Mouse (Mus musculus) cerebellum, postnatal 36 days (tissue): ENCODE measurements around the gene Tprg.

Experiments used
- DNase-seq, 2 experiments: peaks; one replicate each; pipeline ENCODE4 v3.0.0; 2021 to 2022; ENCODE audit warnings: mixed read lengths in 2 of 2

Gene Tprg

DNA sequence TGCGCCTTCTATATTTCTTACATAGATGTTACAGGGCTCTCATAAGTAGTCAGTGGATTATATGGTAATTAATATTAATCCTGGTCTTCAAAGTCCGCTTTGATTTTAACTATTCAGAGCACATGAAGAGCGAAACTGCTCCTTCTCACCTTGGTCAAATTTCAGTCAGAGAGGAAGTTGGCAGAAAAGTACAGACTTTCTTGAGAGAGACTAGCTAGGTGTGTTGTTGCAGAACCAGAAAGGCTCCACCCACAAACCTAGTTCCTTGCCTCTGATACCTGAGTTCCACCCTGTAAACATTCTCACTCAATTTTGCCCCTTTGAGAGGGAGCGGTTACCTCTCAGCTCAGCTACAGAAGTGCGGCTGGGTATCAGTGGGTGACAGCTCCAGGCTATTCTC is at the start of gene Tprg:
Tprg (plus strand) TSS at position 301 of the 400 bp plus-strand sequence.
- DNase-seq = no peak

DNA sequence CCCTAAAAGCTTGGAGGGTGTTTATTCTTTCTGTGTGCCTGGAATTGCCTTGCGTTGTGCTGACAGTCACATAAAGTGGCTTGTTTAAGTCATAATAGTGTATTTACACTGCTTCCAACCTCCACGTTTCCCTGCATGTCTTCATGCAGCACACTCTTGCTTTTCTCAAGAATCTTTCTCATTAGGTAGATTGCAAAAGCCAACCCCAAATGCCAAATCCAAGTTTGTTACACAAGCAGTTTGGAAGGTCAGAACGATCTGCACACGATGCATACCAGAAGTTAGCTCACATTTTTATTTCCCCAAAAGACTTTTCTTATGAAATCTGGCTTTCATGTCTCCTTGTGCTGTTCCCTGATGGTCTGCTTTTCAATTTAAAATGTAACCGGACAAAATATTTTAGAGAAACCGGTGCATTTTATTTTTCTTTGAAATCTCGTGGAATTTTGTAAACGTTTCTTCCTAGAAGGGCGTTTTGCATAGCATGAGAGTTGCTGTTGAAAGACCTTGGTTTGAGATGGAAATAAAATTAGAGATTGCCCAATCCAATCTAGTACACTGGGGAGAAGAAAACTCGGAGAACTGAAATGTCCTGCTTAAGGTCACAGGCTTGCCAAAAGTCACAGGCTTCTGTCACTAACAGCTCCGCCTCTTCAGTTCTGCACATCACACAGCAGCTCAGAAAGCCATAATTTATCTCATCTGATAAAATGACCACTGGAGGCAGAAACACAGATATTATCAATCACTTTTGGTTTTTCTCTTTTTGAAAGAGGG is 48.2 kb upstream of the Tprg start:
- DNase-seq = no peak

DNA sequence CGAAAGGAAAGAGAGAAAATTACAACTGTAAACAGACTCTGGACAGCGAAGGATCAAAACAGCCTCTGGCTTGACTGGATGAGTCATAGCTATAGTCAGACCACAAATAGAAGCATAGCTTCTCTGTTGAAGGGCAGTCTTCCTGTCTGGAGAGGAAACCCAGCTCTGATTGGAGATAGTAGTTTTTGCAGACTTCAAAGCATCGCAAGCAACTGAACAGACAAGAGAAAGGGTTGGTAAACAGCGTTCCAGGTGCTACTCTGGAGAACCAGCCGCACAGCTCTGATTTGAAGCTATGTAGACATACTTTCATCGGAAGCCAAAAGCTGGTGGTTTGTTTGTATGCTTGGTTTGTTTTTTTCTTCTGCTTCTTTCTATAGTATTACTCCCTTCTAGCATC is 37.7 kb upstream of the Tprg start:
- no peak for DNase-seq

DNA sequence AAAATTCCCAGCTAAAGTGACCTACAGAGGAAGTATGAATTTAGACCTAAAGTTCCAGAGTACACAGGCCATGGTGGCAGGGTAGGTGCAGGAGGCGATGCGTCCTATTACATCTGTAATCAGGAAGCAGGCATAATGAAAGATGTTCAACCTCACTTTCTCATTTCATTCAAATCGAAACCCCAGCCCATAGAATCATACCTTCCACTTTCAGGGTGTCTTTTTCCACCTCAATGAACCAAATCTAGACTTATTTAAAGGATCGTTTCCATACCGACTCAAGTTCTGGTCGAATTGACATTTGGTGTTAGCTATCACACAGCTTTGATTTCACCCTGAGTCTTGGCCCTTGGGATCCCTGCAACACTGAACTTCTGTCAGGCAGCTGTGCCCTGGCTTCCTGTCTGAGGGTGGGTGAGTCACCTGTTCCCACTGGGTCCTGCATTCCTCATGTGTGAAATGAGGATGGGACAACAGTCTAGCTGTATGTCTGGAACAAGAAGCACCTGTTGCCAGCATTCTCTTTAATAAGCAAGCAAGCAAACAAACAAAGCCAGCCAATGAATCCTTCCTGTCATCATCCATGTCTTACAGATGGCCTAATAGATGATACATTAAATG is 36.4 kb upstream of the Tprg start:
- DNase-seq = no peak

DNA sequence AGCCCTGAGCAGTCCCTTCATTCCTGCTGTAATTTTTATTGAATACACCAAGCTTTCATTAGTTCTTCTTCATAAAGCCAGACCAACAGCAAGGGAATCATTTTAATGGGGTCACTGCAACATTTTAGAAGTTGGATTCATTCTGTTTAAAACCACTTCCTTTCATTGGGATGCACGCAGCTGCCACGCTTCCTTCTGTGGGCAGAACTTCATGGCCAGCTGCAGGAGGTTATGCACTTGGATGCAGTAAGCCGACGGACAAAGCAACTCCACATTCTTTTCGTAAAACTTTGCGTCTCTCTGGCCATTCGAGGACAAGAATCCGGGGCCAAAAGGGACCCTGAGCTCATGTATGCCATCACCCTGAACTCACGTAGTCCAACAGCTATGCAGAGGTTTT is 35.5 kb upstream of the Tprg start:
- no peak for DNase-seq

DNA sequence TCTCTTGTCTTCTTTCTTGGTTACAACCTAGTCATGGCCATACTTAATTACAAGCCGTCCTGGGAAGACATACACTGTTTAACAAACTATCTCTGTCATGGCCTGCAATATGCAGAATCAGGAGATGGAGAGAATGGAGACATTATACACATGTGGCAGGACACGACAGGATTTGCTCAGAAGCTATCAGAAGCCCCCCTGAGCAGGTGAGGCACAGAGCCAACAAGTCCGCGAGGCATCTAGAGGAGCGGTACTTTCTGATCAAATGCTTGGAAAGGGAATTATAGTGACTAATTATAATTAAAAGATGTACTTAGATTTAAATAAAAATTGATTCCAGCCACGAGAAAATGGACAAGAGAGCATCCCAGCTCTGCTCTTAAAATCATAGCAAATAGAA is 32.0 kb upstream of the Tprg start:
- no peak for DNase-seq

DNA sequence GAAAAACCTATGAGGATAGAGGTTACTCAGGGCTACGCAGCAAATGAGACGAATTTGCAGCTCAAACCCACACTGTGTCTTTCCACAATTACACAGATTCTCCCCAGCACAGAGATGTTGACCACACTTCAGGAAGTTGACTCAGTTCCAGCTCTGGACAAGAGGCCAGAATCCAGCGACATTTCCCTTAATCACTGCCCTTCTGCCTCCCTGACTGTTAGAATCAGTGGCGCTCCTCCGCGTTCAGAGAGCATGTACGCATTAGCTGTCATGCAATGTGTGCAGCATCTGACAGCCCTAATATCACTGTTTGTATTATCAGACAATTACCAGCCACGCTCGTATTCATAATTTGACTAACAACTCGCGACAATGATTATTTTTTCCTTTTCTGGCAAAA is 31.4 kb upstream of the Tprg start:
- DNase-seq = peak in 1 of 2 experiments; percentile 7

DNA sequence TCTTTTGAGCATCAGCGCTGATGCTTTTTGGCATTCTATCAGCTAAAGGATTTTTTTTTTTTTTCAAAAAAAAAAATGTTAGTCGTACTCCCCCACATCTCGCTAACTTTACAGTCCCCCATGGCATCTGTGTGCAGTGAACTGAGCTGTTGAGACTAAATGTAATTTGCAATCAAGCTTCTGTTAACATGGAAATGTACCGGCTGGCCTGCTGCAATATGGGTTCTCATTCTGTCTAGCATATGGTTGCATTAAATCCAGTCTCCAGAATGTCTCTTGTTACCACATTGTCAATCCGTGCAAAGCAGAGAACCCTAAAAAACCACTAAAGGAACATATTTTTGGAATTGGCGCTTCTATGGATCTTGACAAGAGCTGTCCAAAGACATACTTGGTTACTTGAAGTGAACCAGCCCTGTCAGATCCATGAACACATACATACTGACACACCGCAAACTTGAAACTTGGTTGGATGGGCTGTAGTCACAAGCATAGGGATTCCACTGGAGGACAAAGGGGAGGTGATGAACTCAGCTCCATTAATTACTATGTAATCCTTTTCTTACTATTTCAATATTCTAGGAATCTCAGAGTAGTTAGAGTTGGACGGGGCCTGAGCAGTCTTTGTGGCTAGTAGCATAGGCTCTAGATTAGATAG is 30.9 kb upstream of the Tprg start:
- DNase-seq = no peak

DNA sequence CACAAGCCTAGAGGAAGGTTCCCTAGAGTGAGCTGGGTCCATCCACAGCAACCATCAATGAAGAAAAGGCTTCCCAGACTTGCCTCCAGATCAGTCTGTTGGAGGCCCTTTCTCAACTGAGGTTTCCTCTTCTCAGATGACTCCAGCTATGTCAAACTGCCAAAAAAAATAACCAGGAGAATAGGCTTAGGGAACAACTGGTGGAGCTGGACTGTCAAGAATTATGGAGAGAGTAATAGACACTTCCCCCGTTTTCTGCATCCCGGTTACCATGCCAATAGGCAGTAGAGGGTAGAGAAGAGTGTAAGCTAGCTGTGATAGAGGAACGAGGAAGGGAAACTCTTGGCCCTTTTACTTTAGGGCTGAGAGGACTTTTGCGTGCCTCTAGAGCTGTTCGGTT is 24.3 kb upstream of the Tprg start:
- DNase-seq = no peak

DNA sequence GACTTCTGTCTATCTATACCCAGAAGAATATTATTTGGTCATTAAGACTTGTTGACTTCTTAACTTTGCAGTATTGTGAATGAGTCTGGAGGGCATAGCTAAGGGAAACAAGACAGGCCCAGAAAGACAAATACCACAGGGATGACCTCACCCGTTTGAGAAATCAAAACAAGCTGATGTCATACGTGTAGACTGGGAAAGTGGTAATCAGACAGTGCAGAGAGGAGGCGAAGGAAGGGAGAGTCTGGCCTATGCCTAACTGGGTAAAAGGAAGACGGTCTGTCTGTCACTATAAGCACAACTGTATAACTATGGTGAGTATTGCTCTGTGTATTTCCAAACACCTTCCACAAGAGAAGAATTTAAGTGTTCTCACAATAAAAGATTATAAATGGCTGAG is 23.7 kb upstream of the Tprg start:
- no peak for DNase-seq

DNA sequence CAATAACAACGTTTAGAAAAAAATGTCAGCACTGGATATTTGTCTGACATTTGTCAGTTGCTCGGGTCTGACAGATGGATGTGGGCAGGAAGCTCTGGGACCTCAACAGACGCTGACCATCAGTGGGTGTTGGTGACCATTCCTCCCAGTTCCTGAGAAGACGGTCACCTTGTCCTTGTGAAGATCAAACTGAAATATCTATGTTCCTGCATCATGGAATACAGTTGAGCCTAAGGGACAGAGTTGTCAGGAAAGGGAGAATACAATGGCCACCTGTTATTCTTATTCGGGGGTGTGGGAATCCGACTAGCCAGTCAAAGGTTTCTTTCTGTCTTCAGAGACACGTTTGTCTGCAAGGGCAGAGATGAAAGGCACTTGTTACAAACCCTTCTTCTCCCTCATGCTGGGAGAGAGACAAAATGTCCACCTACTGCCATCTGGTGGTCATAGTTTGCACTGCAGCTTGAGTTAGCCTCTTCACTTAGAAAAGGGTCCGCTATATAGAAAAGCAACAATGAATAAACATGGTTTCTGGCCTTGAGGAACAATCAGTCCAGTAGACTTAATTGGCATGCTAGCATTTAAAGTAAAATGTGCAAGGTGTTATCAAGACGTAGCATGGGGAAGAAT is 23.0 kb upstream of the Tprg start:
- DNase-seq = peak; percentile 78 to 86

DNA sequence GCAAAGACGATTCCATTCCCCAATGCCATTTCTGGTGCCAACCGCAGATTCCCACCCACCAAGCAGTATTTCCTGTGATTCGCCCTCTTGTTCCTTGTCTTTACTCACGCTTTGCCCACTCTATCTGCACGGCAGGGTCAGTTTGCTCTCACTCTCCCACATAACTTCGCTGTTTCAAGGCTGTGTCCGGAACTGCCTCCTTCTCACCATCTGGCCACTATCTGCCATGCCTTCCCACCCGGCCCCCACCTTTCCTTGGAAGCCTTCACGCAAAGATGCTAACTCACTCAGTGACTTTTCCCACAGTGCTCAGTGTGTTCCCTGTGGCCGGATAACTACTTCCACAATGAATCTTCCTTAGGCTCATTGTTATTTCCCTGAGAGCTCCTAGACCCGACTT is 21.4 kb upstream of the Tprg start:
- no peak for DNase-seq

DNA sequence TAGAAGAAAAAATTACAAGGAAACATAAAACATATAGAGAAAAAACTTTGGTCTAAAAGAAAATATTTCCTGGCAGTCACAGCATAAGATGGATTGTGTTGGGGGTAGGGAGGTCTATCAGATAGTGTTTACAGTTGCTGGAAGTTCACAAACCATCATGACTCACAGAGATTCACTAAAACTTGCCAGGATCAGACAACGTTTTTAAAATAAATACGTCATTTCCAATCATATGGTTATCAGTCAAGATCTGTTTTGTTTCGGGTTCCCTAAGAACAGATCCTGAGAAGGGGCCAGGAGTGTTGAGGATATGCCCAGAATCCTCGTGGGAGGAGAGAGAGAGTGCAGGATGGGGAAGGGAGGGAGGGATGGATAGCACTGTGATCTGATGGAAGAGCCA is 18.3 kb upstream of the Tprg start:
- no peak for DNase-seq

DNA sequence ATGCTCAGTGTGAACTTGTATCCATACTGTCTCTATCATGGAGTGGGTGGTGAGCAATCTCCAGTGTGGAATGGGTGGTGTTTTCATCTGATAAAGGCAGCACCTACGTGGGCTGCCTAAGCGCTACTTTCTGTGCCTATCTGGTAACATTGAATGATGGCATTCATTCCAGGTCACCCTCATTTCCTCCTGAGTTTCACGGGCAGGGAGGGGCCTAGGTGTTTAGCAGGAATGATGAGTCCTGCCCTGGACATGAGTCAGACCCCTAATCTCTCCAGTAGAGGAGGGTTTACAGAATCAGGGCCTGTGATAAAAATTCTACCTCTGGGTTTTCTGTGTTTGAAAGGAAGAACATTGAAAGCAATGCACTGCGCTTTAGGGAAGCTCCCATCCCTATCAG is 4.1 kb upstream of the Tprg start:
- DNase-seq = no peak

DNA sequence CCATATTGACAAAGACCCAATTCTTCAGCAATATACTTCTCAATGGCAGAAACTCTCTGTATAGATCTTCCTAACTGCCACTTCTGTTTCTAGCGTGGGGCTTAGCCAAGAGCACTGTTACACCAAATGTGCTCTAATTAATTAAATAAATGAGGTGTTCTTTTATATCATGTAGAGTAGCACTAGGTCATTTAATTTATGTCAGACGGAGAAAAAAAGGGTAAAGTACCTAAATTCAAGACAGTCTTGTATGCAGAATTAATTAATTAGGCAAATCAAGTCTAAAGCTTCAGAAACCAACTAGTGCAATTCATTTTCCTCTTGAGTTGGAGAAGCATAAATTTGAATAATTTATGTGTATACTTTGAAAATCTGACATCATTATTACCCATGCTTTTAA is 7.1 kb downstream of the Tprg start:
- DNase-seq = no peak

DNA sequence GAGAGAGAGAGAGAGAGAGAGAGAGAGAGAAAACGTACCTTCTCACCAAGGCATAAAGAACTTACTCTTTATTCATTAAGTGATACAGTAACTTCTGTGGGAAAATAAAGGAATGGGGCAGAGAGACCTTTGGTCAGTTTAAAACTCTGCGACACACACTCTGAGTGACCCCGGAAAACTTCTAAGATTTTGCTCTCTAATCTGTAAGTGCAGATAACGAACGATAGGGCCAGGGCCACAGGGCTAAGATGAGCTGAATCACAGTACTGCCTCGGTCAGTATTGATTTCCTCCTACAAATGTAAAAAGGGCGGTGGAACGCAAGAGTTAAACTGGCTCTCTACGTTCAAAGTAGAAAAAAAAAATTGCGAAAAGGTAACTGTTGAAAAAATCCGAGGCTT is 8.9 kb downstream of the Tprg start:
- DNase-seq = no peak

DNA sequence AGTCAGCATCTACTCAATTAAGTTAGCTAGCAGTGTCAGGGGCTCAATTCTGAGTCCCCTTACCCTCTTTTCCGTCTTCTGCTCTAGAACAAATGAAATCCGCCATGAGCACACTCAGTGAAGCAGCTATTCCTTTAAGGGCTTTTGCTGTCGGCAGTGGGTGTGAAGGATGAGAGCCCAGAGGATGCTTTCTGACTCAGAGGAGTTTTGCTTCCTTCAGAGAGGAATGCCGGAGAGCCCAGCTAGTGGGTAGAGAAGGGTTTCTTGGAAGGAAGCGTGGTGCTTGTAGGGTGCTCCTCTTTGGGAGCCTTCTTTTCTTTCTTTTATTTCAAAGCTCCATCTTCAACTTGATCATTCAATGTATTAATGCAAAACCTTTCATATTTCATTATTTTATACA is 10.1 kb downstream of the Tprg start:
- DNase-seq = no peak

DNA sequence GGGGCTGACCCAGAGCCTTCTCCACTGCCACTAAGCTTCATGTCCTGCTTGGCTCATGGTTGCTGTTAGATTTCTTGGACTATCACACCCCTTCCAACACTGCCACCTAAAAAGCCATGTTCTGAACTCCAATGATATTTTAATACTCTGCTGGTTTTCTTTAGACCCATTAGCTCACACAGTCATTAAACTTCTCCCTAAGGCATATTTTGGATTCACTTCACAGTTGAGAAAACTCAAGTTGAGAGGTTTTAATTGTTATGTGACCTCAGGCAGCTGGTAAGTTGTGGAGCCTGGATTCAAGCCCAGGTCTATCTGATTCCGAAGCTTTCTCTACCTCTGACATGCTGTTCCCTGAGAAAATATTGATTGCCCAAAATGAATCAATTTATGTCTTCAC is 11.6 kb downstream of the Tprg start:
- DNase-seq = no peak

DNA sequence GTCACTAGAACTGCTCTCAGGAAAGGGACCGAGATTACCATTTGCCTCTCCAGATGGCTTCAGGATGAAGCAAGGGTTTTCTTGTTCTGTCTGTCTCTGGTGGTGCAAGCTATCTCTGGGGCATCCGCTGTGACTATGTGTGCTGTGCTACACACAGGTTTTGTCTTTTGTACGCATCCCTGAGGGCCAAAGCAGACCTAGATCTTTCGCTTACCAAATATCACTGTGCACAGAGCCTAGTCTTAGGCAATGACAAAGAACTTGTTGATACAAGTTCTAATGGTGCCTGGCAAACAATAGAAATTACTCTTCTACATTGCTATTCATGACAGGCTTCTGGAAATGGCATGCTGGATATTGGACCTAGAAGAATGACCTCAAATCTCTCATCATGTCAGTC is 16.0 kb downstream of the Tprg start:
- no peak for DNase-seq

DNA sequence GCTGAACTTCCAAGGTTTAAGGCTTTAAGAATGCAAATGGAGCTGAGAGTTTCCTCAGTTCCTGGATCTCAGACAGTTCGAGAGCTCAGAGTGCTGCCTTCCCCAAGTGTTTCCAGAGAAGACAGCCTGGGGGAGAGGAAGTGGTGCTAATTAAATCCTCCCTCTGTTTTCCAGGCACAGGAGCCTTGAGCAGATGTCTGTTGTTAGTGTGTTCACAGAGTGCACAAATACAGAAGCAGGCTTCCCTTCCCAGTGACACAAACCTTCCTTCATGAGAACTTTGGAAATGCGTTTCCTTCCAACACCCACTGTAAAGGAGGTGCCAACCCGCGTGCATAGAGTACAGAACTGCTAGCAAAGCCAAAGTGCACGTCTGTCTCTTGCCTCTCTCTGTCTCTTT is 27.4 kb downstream of the Tprg start:
- DNase-seq = no peak

DNA sequence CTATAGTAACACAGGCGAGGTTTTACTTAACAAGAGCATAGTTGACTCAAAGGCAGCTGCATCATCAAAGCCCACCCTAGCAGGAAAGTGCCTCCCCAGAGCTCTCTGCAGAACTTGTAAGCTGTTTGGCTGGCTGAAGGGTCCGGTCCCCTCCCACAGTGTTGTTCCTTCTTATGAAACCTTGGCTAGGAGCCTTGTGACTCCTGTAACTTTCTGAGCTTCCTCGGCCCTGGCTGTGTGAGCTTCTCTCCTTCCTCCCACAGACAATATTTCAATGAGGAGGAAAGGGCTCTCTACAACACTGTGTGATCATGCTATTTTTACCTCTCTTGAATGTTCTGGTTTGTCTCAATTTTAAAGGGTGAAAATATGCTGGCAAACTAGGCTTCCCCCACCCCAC is 28.5 kb downstream of the Tprg start:
- DNase-seq = no peak

DNA sequence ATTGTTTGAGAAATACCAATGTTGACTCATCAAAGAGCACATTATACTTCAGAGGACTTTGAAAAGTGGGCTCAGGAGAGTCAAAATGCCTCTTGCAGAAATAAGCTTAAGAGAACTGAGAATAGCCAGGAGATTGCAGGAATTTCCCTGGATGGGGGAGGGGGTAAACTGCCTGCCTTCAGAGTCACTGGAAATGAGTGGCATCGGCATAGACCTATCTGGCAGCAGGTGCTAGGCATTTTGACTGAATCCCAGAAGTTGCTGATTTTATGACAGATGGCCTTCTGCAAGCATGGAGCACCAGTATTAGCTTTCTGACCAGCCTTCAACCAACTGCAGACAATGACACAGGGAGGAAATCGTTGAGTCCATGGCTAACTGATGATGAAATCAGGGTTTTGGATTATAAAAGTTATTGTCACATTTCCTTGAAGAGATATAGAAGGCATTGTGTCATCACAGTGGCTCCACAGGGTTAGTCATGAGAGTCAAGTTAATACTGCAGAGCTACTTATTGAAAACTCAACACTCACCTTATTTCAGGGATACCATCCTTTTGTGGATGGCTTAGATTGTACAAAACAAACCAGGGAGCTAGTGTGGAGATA is 39.1 kb downstream of the Tprg start:
- no peak for DNase-seq
